Mouse (Mus musculus): ENCODE data around the gene Cdh6. TPM values are rescaled to one million over a fixed set of nuclear protein-coding genes. Genes with fewer than 3 reads are reported as not detected.

The Cdh6 gene
- total RNA-seq, 2 experiments from 2014 or later: 21.3 to 25.3 TPM

- Histone ChIP-seq H3K4me3 (peak overlapping the region; percentile 1; the same call in 1 of the 2 replicates), H3K27ac (no peak overlapping the region)
- DNase-seq (ENCODE audit: extremely low spot score in 1 of 2, low spot score in 2 of 2): no peak
- no peak for TF ChIP-seq CTCF (IDR thresholded peaks at IDR 0.05)
- intact Hi-C loops (cut with DNase I): no loop called here
These were observed 81.4 kb downstream of the Cdh6 start for GRCm38 (mm10) chr15:13092064-13092463.

- peak; percentile 54 to 69 for DNase-seq (ENCODE audit: extremely low spot score in 1 of 2, low spot score in 2 of 2)
- TF ChIP-seq CTCF (IDR thresholded peaks at IDR 0.05): peak; percentile 84
- Histone ChIP-seq H3K27ac (no peak overlapping the region), H3K4me3 (no peak overlapping the region)
- intact Hi-C loops (cut with DNase I): loop anchor here (5.0 kb wide), 2 partner anchors 769 to 964 kb away; no protein-coding TSS in a partner anchor
These were observed 84.9 kb downstream of the Cdh6 start for GRCm38 (mm10) chr15:13088504-13089058.

GRCm38 (mm10) chr15:13084746-13085145, 88.7 kb downstream of the Cdh6 start:
- TF ChIP-seq CTCF (IDR thresholded peaks at IDR 0.05): no peak
- H3K27ac ChIP-seq: no peak overlapping the region
- intact Hi-C loops (cut with DNase I): loop anchor here (5.0 kb wide), 2 partner anchors 773 to 968 kb away; no protein-coding TSS in a partner anchor
- DNase-seq (ENCODE audit: extremely low spot score in 1 of 2, low spot score in 2 of 2): no peak
- no peak overlapping the region for H3K4me3 ChIP-seq

- intact Hi-C loops (cut with DNase I): no loop called here
- Histone ChIP-seq H3K4me3 (no peak overlapping the region), H3K27ac (no peak overlapping the region)
- DNase-seq (ENCODE audit: extremely low spot score in 1 of 2, low spot score in 2 of 2): no peak
- no peak for TF ChIP-seq CTCF (IDR thresholded peaks at IDR 0.05)
These were observed 96.4 kb downstream of the Cdh6 start for GRCm38 (mm10) chr15:13076908-13077669.

GRCm38 (mm10) chr15:13074047-13074446, 99.4 kb downstream of the Cdh6 start:
- no peak for TF ChIP-seq CTCF (IDR thresholded peaks at IDR 0.05)
- H3K4me3 ChIP-seq: no peak overlapping the region
- DNase-seq (ENCODE audit: extremely low spot score in 1 of 2, low spot score in 2 of 2): no peak
- H3K27ac ChIP-seq: no peak overlapping the region
- intact Hi-C loops (cut with DNase I): no loop called here

- no peak overlapping the region for H3K27ac ChIP-seq
- intact Hi-C loops (cut with DNase I): no loop called here
- no peak for DNase-seq (ENCODE audit: extremely low spot score in 1 of 2, low spot score in 2 of 2)
- H3K4me3 ChIP-seq: peak overlapping the region; percentile 40; the same call in 1 of the 2 replicates
- no peak for TF ChIP-seq CTCF (IDR thresholded peaks at IDR 0.05)
These were observed 105.3 kb downstream of the Cdh6 start for GRCm38 (mm10) chr15:13068213-13068516.

GRCm38 (mm10) chr15:13067429-13068212, 105.9 kb downstream of the Cdh6 start:
- intact Hi-C loops (cut with DNase I): no loop called here
- no peak overlapping the region for H3K27ac ChIP-seq
- TF ChIP-seq CTCF (IDR thresholded peaks at IDR 0.05): no peak; the same call in 1 of the 2 replicates
- H3K4me3 ChIP-seq: peak overlapping the region; percentile 40
- DNase-seq (ENCODE audit: extremely low spot score in 1 of 2, low spot score in 2 of 2): no peak

- no peak for DNase-seq (ENCODE audit: extremely low spot score in 1 of 2, low spot score in 2 of 2)
- H3K27ac ChIP-seq: no peak overlapping the region
- intact Hi-C loops (cut with DNase I): no loop called here
- TF ChIP-seq CTCF (IDR thresholded peaks at IDR 0.05): no peak
- no peak overlapping the region for H3K4me3 ChIP-seq
These were observed 106.7 kb downstream of the Cdh6 start for GRCm38 (mm10) chr15:13066765-13067164.

GRCm38 (mm10) chr15:13063633-13064032, 109.8 kb downstream of the Cdh6 start:
- intact Hi-C loops (cut with DNase I): no loop called here
- no peak overlapping the region for H3K27ac ChIP-seq

GRCm38 (mm10) chr15:13057728-13058127, 115.7 kb downstream of the Cdh6 start:
- H3K4me3 ChIP-seq: no peak overlapping the region
- no peak overlapping the region for H3K27ac ChIP-seq
- TF ChIP-seq CTCF (IDR thresholded peaks at IDR 0.05): no peak
- DNase-seq (ENCODE audit: extremely low spot score in 1 of 2, low spot score in 2 of 2): no peak
- intact Hi-C loops (cut with DNase I): no loop called here

More at GRCm38 (mm10) chr15:13063633-13064032, 109.8 kb downstream of the Cdh6 start:
- H3K4me3 ChIP-seq: no peak overlapping the region
- DNase-seq (ENCODE audit: extremely low spot score in 1 of 2, low spot score in 2 of 2): no peak
- TF ChIP-seq CTCF (IDR thresholded peaks at IDR 0.05): no peak

- DNase-seq (ENCODE audit: extremely low spot score in 1 of 2, low spot score in 2 of 2): no peak
- Histone ChIP-seq H3K4me3 (no peak overlapping the region), H3K27ac (no peak overlapping the region)
- no peak for TF ChIP-seq CTCF (IDR thresholded peaks at IDR 0.05)
- intact Hi-C loops (cut with DNase I): no loop called here
These were observed 116.2 kb downstream of the Cdh6 start for GRCm38 (mm10) chr15:13057302-13057701.

- Histone ChIP-seq H3K4me3 (no peak overlapping the region), H3K27ac (no peak overlapping the region)
- intact Hi-C loops (cut with DNase I): no loop called here
- TF ChIP-seq CTCF (IDR thresholded peaks at IDR 0.05): no peak
- DNase-seq (ENCODE audit: extremely low spot score in 1 of 2, low spot score in 2 of 2): no peak
These were observed 125.6 kb downstream of the Cdh6 start for GRCm38 (mm10) chr15:13047910-13048309.

Data from left cerebral cortex, adult 2 months (tissue).